Mouse (Mus musculus) forebrain, embryonic 13.5 days (tissue): ENCODE measurements around the gene Oxsr1. TPM values are rescaled to one million over a fixed set of nuclear protein-coding genes. Genes with fewer than 3 reads are reported as not detected.

Experiments
- ATAC-seq: fragments of 200-750 bp; cut with Nextera tagmentation; 2 replicates; pipeline ENCODE4 v1.8.0; 2017
- H3K27ac ChIP-seq: fragments of 300-500 bp; sonication (generic); 2 replicates; pipeline ENCODE4 v1.5.1; 2015; ENCODE audit warnings: inconsistent platforms, mild to moderate bottlenecking, moderate library complexity
- H3K27me3 ChIP-seq: fragments of 300-500 bp; sonication (generic); 2 replicates; pipeline ENCODE4 v1.6.1; 2015; ENCODE audit warnings: mild to moderate bottlenecking, inconsistent platforms
- H3K36me3 ChIP-seq: fragments of 300-500 bp; sonication (generic); 2 replicates; pipeline ENCODE4 v1.6.1; 2015; ENCODE audit warnings: mild to moderate bottlenecking, inconsistent platforms; ENCODE audit not compliant: poor library complexity, severe bottlenecking
- H3K4me1 ChIP-seq: fragments of 300-500 bp; sonication (generic); 2 replicates; pipeline ENCODE4 v1.6.1; 2015; ENCODE audit warnings: inconsistent platforms
- H3K4me2 ChIP-seq: fragments of 300-500 bp; sonication (generic); 2 replicates; pipeline ENCODE4 v1.6.1; 2015; ENCODE audit warnings: inconsistent platforms, mild to moderate bottlenecking, moderate library complexity
- H3K4me3 ChIP-seq: fragments of 300-500 bp; sonication (generic); 2 replicates; pipeline ENCODE4 v1.5.1; 2015; ENCODE audit warnings: mild to moderate bottlenecking, inconsistent platforms
- H3K9ac ChIP-seq: fragments of 300-500 bp; sonication (generic); 2 replicates; pipeline ENCODE4 v1.6.1; 2015; ENCODE audit warnings: mild to moderate bottlenecking, inconsistent platforms
- H3K9me3 ChIP-seq: fragments of 300-500 bp; sonication (generic); replicated peaks from 2 replicates; pipeline ENCODE4 v1.6.1; 2016; ENCODE audit warnings: inconsistent platforms
- WGBS: fragments of 180-500 bp; shearing (Covaris S2); methylation state at CpG from one replicate; pipeline ENCODE4 v1.1.7; 2015; 5-methylcytosine and 5-hydroxymethylcytosine counted together
- polyA plus RNA-seq: library from polyadenylated mRNA; unstranded; fragments of >200 nt; fragmentation: Nextera tagmentation; extraction: Ambion mirVana; gene quantifications from 2 replicates; pipeline ENCODE4 v1.2.1, GENCODE M21; 2015

Gene Oxsr1
- polyA plus RNA-seq, 1 experiment from 2014 or later: 13.0 TPM

- 89% methylated on average over 10 of the region's 10 CpGs for WGBS
- H3K9me3 ChIP-seq: no peaks in the 10 kb centered on the region
- H3K4me1 ChIP-seq: no peaks in the 10 kb centered on the region
- H3K27ac ChIP-seq: no peak overlapping the region
- no peak overlapping the region for H3K4me3 ChIP-seq
- no peak overlapping the region for H3K4me2 ChIP-seq
- no peak for ATAC-seq
- no peaks in the 10 kb centered on the region for H3K27me3 ChIP-seq
- H3K36me3 ChIP-seq: peaks cover 52% of the 10 kb centered on the region
- no peak overlapping the region for H3K9ac ChIP-seq
Measured at GRCm38 (mm10) chr9:119350947-119351705, 28.9 kb upstream of the Oxsr1 start.

- Histone ChIP-seq H3K27ac (no peak overlapping the region), H3K27me3 (no peaks in the 10 kb centered on the region), H3K36me3 (peaks cover 58% of the 10 kb centered on the region), H3K4me2 (no peak overlapping the region), H3K9ac (no peak overlapping the region), H3K4me1 (no peaks in the 10 kb centered on the region), H3K4me3 (no peak overlapping the region), H3K9me3 (no peaks in the 10 kb centered on the region)
- WGBS: 93% methylated on average over 3 of the region's 3 CpGs
- ATAC-seq: no peak
Measured at GRCm38 (mm10) chr9:119350531-119350930, 28.3 kb upstream of the Oxsr1 start.

GRCm38 (mm10) chr9:119346376-119346775 is 24.1 kb upstream of the Oxsr1 start:
- Histone ChIP-seq H3K27ac (no peak overlapping the region), H3K4me1 (peaks cover 13% of the 10 kb centered on the region), H3K9ac (no peak overlapping the region), H3K4me2 (no peak overlapping the region), H3K9me3 (no peaks in the 10 kb centered on the region), H3K36me3 (peaks cover 77% of the 10 kb centered on the region), H3K27me3 (no peaks in the 10 kb centered on the region), H3K4me3 (no peak overlapping the region)
- no peak for ATAC-seq
- 94% methylated on average over 8 of the region's 8 CpGs for WGBS

- no peak overlapping the region for H3K27ac ChIP-seq
- H3K27me3 ChIP-seq: no peaks in the 10 kb centered on the region; the same call in 1 of the 2 replicates
- 88% methylated on average over 7 of the region's 7 CpGs for WGBS
- H3K4me3 ChIP-seq: peak overlapping the region; percentile 80; the same call in 1 of the 2 replicates
- H3K4me1 ChIP-seq: peaks cover 30% of the 10 kb centered on the region
- H3K36me3 ChIP-seq: peaks cover 49% of the 10 kb centered on the region
- ATAC-seq: no peak
- 0 out of 2 replicates have a peak overlapping the region, but pooled peaks have one; percentile 89 for H3K9ac ChIP-seq
- peak overlapping the region; percentile 79; the same call in 1 of the 2 replicates for H3K4me2 ChIP-seq
- no peaks in the 10 kb centered on the region for H3K9me3 ChIP-seq
Measured at GRCm38 (mm10) chr9:119342728-119343127, 20.5 kb upstream of the Oxsr1 start.

GRCm38 (mm10) chr9:119340909-119341816 is 18.9 kb upstream of the Oxsr1 start, which contains the start of gene Myd88:
TSS of gene Myd88 (minus strand) at chr9:119341411.
- peaks cover 34% of the 10 kb centered on the region for H3K36me3 ChIP-seq
- peak within 1 kb of the TSS; percentile 89 for H3K27ac ChIP-seq
- H3K4me2 ChIP-seq: peak within 1 kb of the TSS; percentile 79
- peaks cover 30% of the 10 kb centered on the region for H3K4me1 ChIP-seq
- H3K9ac ChIP-seq: peak within 1 kb of the TSS; percentile 89
- under 1% methylated on average over 66 of the region's 68 CpGs for WGBS
- H3K9me3 ChIP-seq: no peaks in the 10 kb centered on the region
- peaks cover 3% of the 10 kb centered on the region for H3K27me3 ChIP-seq
- H3K4me3 ChIP-seq: peak within 1 kb of the TSS; percentile 80
- peak; percentile 99 for ATAC-seq

GRCm38 (mm10) chr9:119340212-119340580 is 18.0 kb upstream of the Oxsr1 start:
- H3K9me3 ChIP-seq: no peaks in the 10 kb centered on the region
- H3K9ac ChIP-seq: peak overlapping the region; percentile 89
- peaks cover 30% of the 10 kb centered on the region for H3K4me1 ChIP-seq
- H3K4me3 ChIP-seq: peak overlapping the region; percentile 80
- 3% methylated on average over 8 of the region's 8 CpGs for WGBS
- peak overlapping the region; percentile 89; the same call in 1 of the 2 replicates for H3K27ac ChIP-seq
- ATAC-seq: no peak
- peaks cover 3% of the 10 kb centered on the region for H3K27me3 ChIP-seq
- peak overlapping the region; percentile 79 for H3K4me2 ChIP-seq
- H3K36me3 ChIP-seq: peaks cover 24% of the 10 kb centered on the region

GRCm38 (mm10) chr9:119339558-119340211 is 17.5 kb upstream of the Oxsr1 start, which contains the start of gene Acaa1a:
TSS of gene Acaa1a (plus strand) at chr9:119339676.
- peaks cover 19% of the 10 kb centered on the region for H3K36me3 ChIP-seq
- under 1% methylated on average over 43 of the region's 43 CpGs for WGBS
- no peak for ATAC-seq

GRCm38 (mm10) chr9:119339106-119339505 is 16.9 kb upstream of the Oxsr1 start:
- H3K9ac ChIP-seq: 0 out of 2 replicates have a peak overlapping the region, but pooled peaks have one; percentile 89

More at GRCm38 (mm10) chr9:119339558-119340211, 17.5 kb upstream of the Oxsr1 start, which contains the start of gene Acaa1a:
- peak within 1 kb of the TSS; percentile 79 for H3K4me2 ChIP-seq
- H3K4me3 ChIP-seq: peak within 1 kb of the TSS; percentile 80
- H3K9me3 ChIP-seq: no peaks in the 10 kb centered on the region
- H3K27ac ChIP-seq: peak within 1 kb of the TSS; percentile 89
- peaks cover 3% of the 10 kb centered on the region for H3K27me3 ChIP-seq
- peak within 1 kb of the TSS; percentile 89 for H3K9ac ChIP-seq
- peaks cover 30% of the 10 kb centered on the region for H3K4me1 ChIP-seq

GRCm38 (mm10) chr9:119338350-119338749 is 16.1 kb upstream of the Oxsr1 start:
- no peak for ATAC-seq
- WGBS: 97% methylated on average over 3 of the region's 3 CpGs
- Histone ChIP-seq H3K9me3 (no peaks in the 10 kb centered on the region), H3K36me3 (peaks cover 6% of the 10 kb centered on the region), H3K27me3 (peaks cover 3% of the 10 kb centered on the region), H3K9ac (no peak overlapping the region), H3K4me1 (peaks cover 30% of the 10 kb centered on the region), H3K27ac (no peak overlapping the region), H3K4me3 (no peak overlapping the region), H3K4me2 (no peak overlapping the region)

More at GRCm38 (mm10) chr9:119339106-119339505, 16.9 kb upstream of the Oxsr1 start:
- Histone ChIP-seq H3K27me3 (peaks cover 3% of the 10 kb centered on the region), H3K4me2 (peak overlapping the region; percentile 79), H3K4me1 (peaks cover 30% of the 10 kb centered on the region), H3K4me3 (peak overlapping the region; percentile 80), H3K27ac (no peak overlapping the region), H3K36me3 (peaks cover 13% of the 10 kb centered on the region), H3K9me3 (no peaks in the 10 kb centered on the region)
- 55% methylated on average over 7 of the region's 7 CpGs for WGBS
- no peak for ATAC-seq

- H3K27me3 ChIP-seq: peaks cover 3% of the 10 kb centered on the region
- 90% methylated on average over 14 of the region's 14 CpGs for WGBS
- no peak overlapping the region for H3K4me2 ChIP-seq
- H3K27ac ChIP-seq: no peak overlapping the region
- no peaks in the 10 kb centered on the region for H3K9me3 ChIP-seq
- H3K9ac ChIP-seq: no peak overlapping the region
- 0 out of 2 replicates have a peak, but pooled peaks cover 1% of the 10 kb centered on the region for H3K36me3 ChIP-seq
- no peak overlapping the region for H3K4me3 ChIP-seq
- peaks cover 28% of the 10 kb centered on the region for H3K4me1 ChIP-seq
- ATAC-seq: no peak
Measured at GRCm38 (mm10) chr9:119337842-119338241, 15.6 kb upstream of the Oxsr1 start.

GRCm38 (mm10) chr9:119335571-119335970 is 13.3 kb upstream of the Oxsr1 start:
- no peaks in the 10 kb centered on the region for H3K9me3 ChIP-seq
- H3K27me3 ChIP-seq: peaks cover 3% of the 10 kb centered on the region
- peaks cover 15% of the 10 kb centered on the region for H3K4me1 ChIP-seq
- no peak overlapping the region for H3K4me2 ChIP-seq
- 87% methylated on average over 4 of the region's 4 CpGs for WGBS
- H3K36me3 ChIP-seq: no peaks in the 10 kb centered on the region
- no peak overlapping the region for H3K9ac ChIP-seq
- ATAC-seq: no peak
- H3K4me3 ChIP-seq: no peak overlapping the region
- H3K27ac ChIP-seq: no peak overlapping the region
